Mouse (Mus musculus) hindbrain, embryonic 14.5 days (tissue): ENCODE measurements at regions not wholly inside any gene's neighbourhood (a gene's known extent, or its start where the extent isn't known, plus 50 kb on each side); places are given as distances from the start of the nearest gene placed in this dataset.
A peak's percentile ranks its signal among the peaks of the same experiment; 100 is the strongest.

Experiments
- ATAC-seq: fragments of 200-750 bp; cut with Nextera tagmentation; 2 replicates; pipeline ENCODE4 v1.8.0; 2017; ENCODE audit warnings: moderate number of reproducible peaks, mild to moderate bottlenecking, moderate TSS enrichment, moderate library complexity; ENCODE audit not compliant: low FRiP score
- DNase-seq: peaks from one replicate; pipeline ENCODE4 v3.0.0-alpha.2; 2015; ENCODE audit warnings: low spot score
- H3K27ac ChIP-seq: fragments of 300-500 bp; sonication (generic); 2 replicates; pipeline ENCODE4 v1.5.1; 2014; ENCODE audit warnings: mild to moderate bottlenecking, moderate library complexity
- H3K27me3 ChIP-seq: fragments of 300-500 bp; sonication (generic); 2 replicates; pipeline ENCODE4 v1.6.1; 2014; ENCODE audit warnings: mild to moderate bottlenecking, low read length, mixed read lengths; ENCODE audit not compliant: control insufficient read depth, insufficient read depth
- H3K36me3 ChIP-seq: fragments of 300-500 bp; sonication (generic); replicated peaks from 2 replicates; pipeline ENCODE4 v1.6.1; 2014; ENCODE audit not compliant: control insufficient read depth, insufficient read depth
- H3K4me1 ChIP-seq: fragments of 300-500 bp; sonication (generic); replicated peaks from 2 replicates; pipeline ENCODE4 v1.6.1; 2014; ENCODE audit warnings: antibody characterized with exemption, low read length, mixed read lengths; ENCODE audit not compliant: control insufficient read depth, insufficient read depth
- H3K4me2 ChIP-seq: fragments of 300-500 bp; sonication (generic); replicated peaks from 2 replicates; pipeline ENCODE4 v1.6.1; 2014; ENCODE audit warnings: mild to moderate bottlenecking, moderate library complexity
- H3K4me3 ChIP-seq: fragments of 300-500 bp; sonication (generic); replicated peaks from 2 replicates; pipeline ENCODE4 v1.5.1; 2014; ENCODE audit warnings: mild to moderate bottlenecking, low read length
- H3K9ac ChIP-seq: fragments of 300-500 bp; sonication (generic); 2 replicates; pipeline ENCODE4 v1.6.1; 2014
- H3K9me3 ChIP-seq: fragments of 300-500 bp; sonication (generic); 2 replicates; pipeline ENCODE4 v1.6.1; 2016; ENCODE audit warnings: low read length; ENCODE audit not compliant: control insufficient read depth
- WGBS: fragments of 180-500 bp; shearing (Covaris S2); extraction: QIAGEN DNeasy Blood & Tissue Kit; methylation state at CpG from one replicate; pipeline ENCODE4 v1.1.7; 2014; 5-methylcytosine and 5-hydroxymethylcytosine counted together

- Histone ChIP-seq H3K36me3 (no peaks in the 10 kb centered on the region), H3K4me2 (no peak overlapping the region), H3K9me3 (no peaks in the 10 kb centered on the region), H3K27ac (no peak overlapping the region), H3K4me1 (no peaks in the 10 kb centered on the region), H3K27me3 (no peaks in the 10 kb centered on the region), H3K4me3 (no peak overlapping the region), H3K9ac (no peak overlapping the region)
- ATAC-seq (no peak), DNase-seq (no peak)
- WGBS, result 80% methylated on average over 1 of the region's 1 CpGs
Measured at GRCm38 (mm10) chr1:73663546-73663945, 460.7 kb downstream of the Tns1 start.

- Histone ChIP-seq H3K27me3 (no peaks in the 10 kb centered on the region), H3K4me3 (no peak overlapping the region), H3K9me3 (no peaks in the 10 kb centered on the region), H3K9ac (no peak overlapping the region), H3K4me1 (peaks cover 6% of the 10 kb centered on the region), H3K36me3 (no peaks in the 10 kb centered on the region), H3K4me2 (no peak overlapping the region), H3K27ac (no peak overlapping the region)
- DNase-seq, result no peak
- WGBS, result 87% methylated on average over 3 of the region's 3 CpGs
- ATAC-seq, result no peak
Measured at GRCm38 (mm10) chr1:73645011-73645410, 479.2 kb downstream of the Tns1 start.

DNA sequence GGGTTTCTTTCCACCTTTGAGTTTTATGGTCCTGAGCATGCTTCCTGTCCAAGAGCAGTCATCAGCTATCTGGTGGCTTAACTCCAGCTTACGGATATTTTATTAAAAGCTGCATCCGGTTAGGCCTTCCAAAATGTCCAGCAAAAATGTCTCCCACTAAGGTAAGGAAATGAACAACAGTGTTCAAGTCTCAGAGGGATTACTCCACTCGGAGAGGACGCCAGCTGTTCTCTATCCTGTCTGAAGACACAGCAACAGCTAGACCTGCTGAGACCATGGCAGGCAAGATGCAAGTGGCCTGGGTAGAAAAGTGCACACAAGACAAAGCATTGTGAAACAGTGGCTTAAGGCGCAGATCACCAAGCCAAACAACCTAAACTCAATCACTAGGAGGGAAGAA lies 479.9 kb downstream of the Tns1 start:
- Histone ChIP-seq H3K4me1 (peaks cover 6% of the 10 kb centered on the region), H3K4me2 (no peak overlapping the region), H3K9ac (no peak overlapping the region), H3K27me3 (no peaks in the 10 kb centered on the region), H3K36me3 (no peaks in the 10 kb centered on the region), H3K9me3 (no peaks in the 10 kb centered on the region), H3K4me3 (no peak overlapping the region), H3K27ac (no peak overlapping the region)
- 73% methylated on average over 5 of the region's 5 CpGs for WGBS
- ATAC-seq (no peak), DNase-seq (no peak)

GRCm38 (mm10) chr1:73643431-73643830 lies 480.8 kb downstream of the Tns1 start:
- no peaks in the 10 kb centered on the region for H3K9me3 ChIP-seq
- no peak overlapping the region for H3K27ac ChIP-seq
- H3K4me2 ChIP-seq, result no peak overlapping the region
- H3K27me3 ChIP-seq, result no peaks in the 10 kb centered on the region
- H3K36me3 ChIP-seq, result no peaks in the 10 kb centered on the region
- WGBS, result 70% methylated on average over 5 of the region's 5 CpGs
- ATAC-seq (no peak), DNase-seq (no peak)
- no peak overlapping the region for H3K9ac ChIP-seq
- no peak overlapping the region for H3K4me3 ChIP-seq
- peaks cover 6% of the 10 kb centered on the region for H3K4me1 ChIP-seq

DNA sequence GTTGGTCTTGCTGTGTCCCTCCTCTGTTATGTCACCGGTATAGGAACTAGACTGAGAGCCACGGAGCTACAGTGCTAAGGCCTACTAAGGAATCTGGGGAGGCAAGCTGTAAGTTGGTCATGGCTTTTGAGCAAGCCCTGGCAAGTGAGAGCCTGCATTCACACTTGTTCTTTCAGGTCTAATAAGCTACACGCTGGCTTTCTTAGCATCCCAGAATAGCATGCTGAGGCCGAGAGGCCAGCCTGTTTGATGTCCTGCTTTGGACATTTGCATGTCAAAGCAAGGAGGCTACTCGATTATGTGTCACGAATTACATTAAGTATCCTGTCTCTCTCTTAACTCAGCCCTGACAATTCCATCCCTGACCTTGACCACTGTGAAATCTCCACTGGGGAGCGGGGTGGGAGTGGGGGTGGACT lies 481.5 kb downstream of the Tns1 start:
- Histone ChIP-seq H3K4me3 (no peak overlapping the region), H3K27ac (no peak overlapping the region), H3K4me1 (peaks cover 6% of the 10 kb centered on the region), H3K9me3 (no peaks in the 10 kb centered on the region), H3K9ac (no peak overlapping the region), H3K36me3 (no peaks in the 10 kb centered on the region), H3K27me3 (no peaks in the 10 kb centered on the region), H3K4me2 (no peak overlapping the region)
- ATAC-seq, result no peak; the same call in 1 of the 2 replicates
- no peak for DNase-seq
- 9% methylated on average over 7 of the region's 7 CpGs for WGBS

- 78% methylated on average over 8 of the region's 8 CpGs for WGBS
- Histone ChIP-seq H3K36me3 (no peaks in the 10 kb centered on the region), H3K27me3 (no peaks in the 10 kb centered on the region), H3K9me3 (no peaks in the 10 kb centered on the region), H3K9ac (no peak overlapping the region), H3K4me1 (peaks cover 6% of the 10 kb centered on the region), H3K4me3 (no peak overlapping the region), H3K4me2 (no peak overlapping the region), H3K27ac (0 out of 2 replicates have a peak overlapping the region, but pooled peaks have one; percentile 21)
- no peak for ATAC-seq
- DNase-seq, result no peak
Measured at GRCm38 (mm10) chr1:73641456-73641855, 482.8 kb downstream of the Tns1 start.

GRCm38 (mm10) chr1:73640726-73641451 lies 483.4 kb downstream of the Tns1 start:
- 20% methylated on average over 12 of the region's 12 CpGs for WGBS
- Histone ChIP-seq H3K4me3 (no peak overlapping the region), H3K4me1 (peaks cover 6% of the 10 kb centered on the region), H3K27ac (peak overlapping the region; percentile 70), H3K36me3 (no peaks in the 10 kb centered on the region), H3K27me3 (no peaks in the 10 kb centered on the region), H3K9me3 (no peaks in the 10 kb centered on the region), H3K9ac (no peak overlapping the region), H3K4me2 (peak overlapping the region; percentile 21; the same call in 1 of the 2 replicates)
- peak; percentile 73; the same call in 1 of the 2 replicates for ATAC-seq
- peak; percentile 47 for DNase-seq

DNA sequence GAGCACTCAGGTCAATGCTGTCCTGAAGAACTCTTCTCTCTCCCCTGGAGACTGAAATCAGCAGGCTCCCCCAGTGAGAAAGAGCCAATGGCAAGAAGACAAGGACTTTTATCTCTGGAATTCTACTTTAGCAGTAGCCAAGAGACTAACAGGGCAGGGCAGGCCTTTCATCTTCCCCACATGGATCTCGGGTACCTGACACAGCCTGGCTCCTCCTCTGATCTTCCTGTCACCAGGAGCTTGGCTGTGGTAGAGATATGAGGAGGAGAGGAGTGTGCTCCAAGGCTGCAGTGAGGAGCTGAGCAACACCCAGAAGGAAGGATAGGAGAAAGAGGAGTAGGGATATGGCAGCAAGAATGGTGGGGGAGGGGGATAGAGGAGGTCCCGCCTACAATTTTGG lies 488.5 kb downstream of the Tns1 start:
- DNase-seq (no peak), ATAC-seq (no peak)
- Histone ChIP-seq H3K9me3 (no peaks in the 10 kb centered on the region), H3K9ac (no peak overlapping the region), H3K36me3 (no peaks in the 10 kb centered on the region), H3K27ac (no peak overlapping the region), H3K4me3 (no peak overlapping the region), H3K27me3 (no peaks in the 10 kb centered on the region), H3K4me2 (no peak overlapping the region), H3K4me1 (no peaks in the 10 kb centered on the region; the same call in 1 of the 2 replicates)
- WGBS, result 88% methylated on average over 2 of the region's 2 CpGs

GRCm38 (mm10) chr1:73634871-73635270 lies 489.4 kb downstream of the Tns1 start:
- Histone ChIP-seq H3K4me3 (no peak overlapping the region), H3K9ac (no peak overlapping the region), H3K27me3 (no peaks in the 10 kb centered on the region), H3K36me3 (no peaks in the 10 kb centered on the region), H3K27ac (no peak overlapping the region), H3K4me2 (no peak overlapping the region), H3K9me3 (no peaks in the 10 kb centered on the region), H3K4me1 (no peaks in the 10 kb centered on the region)
- WGBS, result 82% methylated on average over 4 of the region's 4 CpGs
- no peak for ATAC-seq
- DNase-seq, result no peak

DNA sequence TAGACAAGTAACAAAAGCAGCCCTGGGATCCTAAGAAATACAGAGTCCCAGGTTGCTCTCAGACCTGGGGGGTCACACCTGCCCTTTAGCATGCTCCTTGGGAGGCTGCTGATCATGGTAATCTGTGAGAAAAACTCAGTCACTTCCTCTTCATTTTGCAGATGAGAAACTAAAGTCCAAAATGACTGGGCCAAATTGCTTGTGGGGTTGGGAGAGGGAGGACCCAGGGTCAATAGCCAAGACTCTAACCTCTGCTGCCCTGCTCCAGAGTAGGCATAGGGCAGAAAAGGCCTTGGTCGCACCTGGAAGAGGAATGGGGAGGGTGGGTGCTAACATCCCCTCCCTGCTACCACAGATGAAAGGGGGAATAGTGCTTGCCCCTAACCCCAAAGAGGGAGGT lies 491.2 kb downstream of the Tns1 start:
- Histone ChIP-seq H3K36me3 (no peaks in the 10 kb centered on the region), H3K9ac (no peak overlapping the region), H3K4me2 (no peak overlapping the region), H3K4me3 (no peak overlapping the region), H3K9me3 (no peaks in the 10 kb centered on the region), H3K27ac (no peak overlapping the region), H3K4me1 (no peaks in the 10 kb centered on the region), H3K27me3 (no peaks in the 10 kb centered on the region)
- WGBS, result 85% methylated on average over 1 of the region's 1 CpGs
- DNase-seq, result no peak
- ATAC-seq, result no peak
